Mouse (Mus musculus): Measurements from ENCODE around the gene Csrnp1.

DNA sequence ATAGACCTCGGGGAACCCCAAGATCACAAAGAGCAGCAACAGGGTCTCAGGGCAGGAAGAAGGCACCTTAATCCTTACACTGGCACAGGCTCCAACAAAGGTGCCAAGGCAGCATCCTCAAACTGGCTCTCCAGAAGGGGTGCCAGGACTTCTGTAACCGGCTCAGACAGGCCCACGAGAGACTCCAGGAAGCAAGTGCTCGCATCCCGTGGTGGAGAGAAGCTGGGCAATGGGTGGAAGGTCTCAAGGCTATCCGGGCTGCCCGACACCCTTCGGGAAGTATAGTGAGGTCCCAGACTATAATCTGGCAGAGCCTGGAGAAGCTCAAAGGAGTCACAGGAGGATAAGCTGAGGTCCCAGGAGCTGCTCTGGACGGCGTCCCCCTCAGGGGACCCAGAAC lies 12.3 kb downstream of the Csrnp1 start:
- TF ChIP-seq CTCF (IDR thresholded peaks at IDR 0.05; ENCODE audit: insufficient read depth, low read depth, low read length), result no peak
- no peak for TF ChIP-seq POLR2A (IDR thresholded peaks at IDR 0.05; ENCODE audit: insufficient read depth, low read depth, low read length)
